Mouse (Mus musculus) cerebellum, adult 2 months (tissue): ENCODE measurements at regions not wholly inside any gene's neighbourhood (a gene's known extent, or its start where the extent isn't known, plus 50 kb on each side); places are given as distances from the start of the nearest gene placed in this dataset.

ENCODE experiments used
- DNase-seq, 2 experiments: peaks; one replicate each; pipeline ENCODE4 v3.0.0; 2021
- H3K27ac ChIP-seq: fragments of 200-500 bp; 2 replicates; pipeline ENCODE4 v1.5.1; 2012; ENCODE audit warnings: low read length, control low read depth, inconsistent platforms; ENCODE audit not compliant: insufficient read depth
- H3K27me3 ChIP-seq: fragments of 200-500 bp; 2 replicates; pipeline ENCODE4 v1.6.1; 2012; ENCODE audit warnings: inconsistent platforms, mild to moderate bottlenecking, low read length, moderate library complexity; ENCODE audit not compliant: control insufficient read depth, insufficient read depth
- H3K4me1 ChIP-seq: fragments of 200-500 bp; 2 replicates; pipeline ENCODE4 v1.6.1; 2011; ENCODE audit warnings: low read length; ENCODE audit not compliant: control insufficient read depth, insufficient read depth
- H3K4me3 ChIP-seq: fragments of 200-500 bp; replicated peaks from 2 replicates; pipeline ENCODE3; 2011; ENCODE audit warnings: mild to moderate bottlenecking, low read depth, low read length, control low read depth; ENCODE audit not compliant: insufficient read depth
- CTCF ChIP-seq: fragments of 200-500 bp; IDR thresholded peaks from 2 replicates; pipeline ENCODE4 v1.5.1; 2011; ENCODE audit warnings: low read depth, mild to moderate bottlenecking, control low read depth, low read length, moderate library complexity, borderline replicate concordance; ENCODE audit not compliant: insufficient read depth
- POLR2A ChIP-seq: fragments of 200-500 bp; IDR thresholded peaks from 2 replicates; pipeline ENCODE4 v1.6.1; 2011; ENCODE audit warnings: low read length, control low read depth, borderline replicate concordance; ENCODE audit not compliant: insufficient read depth
- WGBS: fragments of 180-500 bp; shearing (Covaris S2); methylation state at CpG from one replicate; pipeline ENCODE4 v1.1.7; 2018; 5-methylcytosine and 5-hydroxymethylcytosine counted together

DNA sequence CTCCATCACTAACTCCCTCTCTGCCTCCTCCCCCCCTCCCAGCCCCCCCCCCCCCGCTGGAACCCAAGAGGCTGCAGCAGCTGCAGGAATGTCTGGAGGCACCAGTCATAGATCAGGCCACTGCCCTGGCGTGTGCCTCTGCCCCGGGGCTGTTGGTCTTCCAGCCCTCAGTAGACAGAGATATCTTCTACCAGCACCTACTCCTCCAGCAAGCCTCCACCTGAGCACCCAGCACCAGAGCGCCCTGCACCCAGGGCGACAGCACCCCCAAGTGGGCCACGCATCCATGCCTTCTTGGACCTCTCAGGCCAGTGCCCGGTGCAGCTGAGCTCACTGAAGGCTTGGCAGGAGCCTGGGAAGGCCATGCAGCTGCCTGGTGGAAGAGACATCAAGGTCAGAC lies 936.5 kb downstream of the Diaph3 start:
- no peak for DNase-seq
- no peaks in the 10 kb centered on the region for H3K4me1 ChIP-seq
- no peaks in the 10 kb centered on the region for H3K27me3 ChIP-seq
- H3K27ac ChIP-seq = no peak overlapping the region
- H3K4me3 ChIP-seq = no peak overlapping the region
- TF ChIP-seq POLR2A (no peak), CTCF (no peak)
- 79% methylated on average over 7 of the region's 7 CpGs for WGBS

DNA sequence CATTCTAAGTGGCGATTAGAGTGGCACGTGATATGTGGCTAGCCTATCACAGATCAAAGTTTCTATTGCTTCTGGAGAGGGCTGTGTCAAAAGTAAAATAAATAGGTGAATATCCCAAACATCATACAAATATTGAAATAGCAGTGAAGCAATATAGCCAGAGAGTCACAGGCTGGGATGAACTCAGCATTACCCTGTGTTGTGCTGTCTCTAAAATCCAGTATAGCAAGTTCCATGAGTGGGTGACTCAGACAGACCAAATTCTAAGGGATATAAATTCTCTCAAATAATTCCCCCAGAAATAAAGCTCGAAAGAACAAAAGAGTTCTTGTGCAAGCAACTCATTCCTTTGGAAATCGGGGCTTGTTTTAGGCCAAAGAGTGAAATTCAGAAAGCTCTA lies 943.2 kb downstream of the Diaph3 start:
- Histone ChIP-seq H3K4me3 (no peak overlapping the region), H3K27ac (no peak overlapping the region), H3K4me1 (no peaks in the 10 kb centered on the region), H3K27me3 (no peaks in the 10 kb centered on the region)
- TF ChIP-seq POLR2A (no peak), CTCF (no peak)
- DNase-seq = no peak
- 90% methylated on average over 4 of the region's 4 CpGs for WGBS

DNA sequence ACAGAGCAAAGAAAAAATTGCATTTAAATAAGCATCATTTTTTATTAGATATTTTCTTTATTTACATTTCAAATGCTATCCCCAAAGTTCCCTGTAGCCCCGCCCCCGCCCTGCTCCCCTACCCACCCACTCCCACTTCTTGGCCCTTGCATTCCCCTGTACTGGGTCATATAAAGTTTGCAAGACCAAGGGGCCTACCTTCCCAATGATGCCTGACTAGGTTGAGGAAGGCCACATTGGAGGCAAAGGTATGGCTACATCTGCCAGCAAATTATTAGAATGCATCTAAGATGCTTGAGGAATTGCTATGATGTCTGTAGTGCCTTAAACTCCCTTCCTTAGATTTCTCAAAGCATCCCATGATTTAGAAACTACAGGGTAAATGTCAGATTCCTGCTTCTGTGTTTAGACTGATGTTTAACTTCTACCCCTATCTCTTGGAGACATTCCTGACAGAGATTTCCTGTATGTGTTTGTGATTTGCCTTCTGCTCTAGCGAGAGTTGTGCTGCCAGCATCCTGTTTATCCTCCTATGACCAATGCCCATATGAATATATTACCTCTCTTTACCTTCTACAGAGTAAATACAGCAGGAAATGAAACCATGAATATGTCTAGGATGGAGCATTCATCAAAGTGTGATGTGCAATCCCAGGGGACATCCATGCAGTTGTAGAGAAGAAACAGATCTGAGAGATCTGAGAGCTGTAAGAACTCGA lies 956.2 kb downstream of the Diaph3 start:
- TF ChIP-seq CTCF = no peak
- no peak for TF ChIP-seq POLR2A
- no peak for DNase-seq
- 89% methylated on average over 4 of the region's 4 CpGs for WGBS
- Histone ChIP-seq H3K4me3 (no peak overlapping the region), H3K4me1 (no peaks in the 10 kb centered on the region), H3K27me3 (no peaks in the 10 kb centered on the region), H3K27ac (no peak overlapping the region)

DNA sequence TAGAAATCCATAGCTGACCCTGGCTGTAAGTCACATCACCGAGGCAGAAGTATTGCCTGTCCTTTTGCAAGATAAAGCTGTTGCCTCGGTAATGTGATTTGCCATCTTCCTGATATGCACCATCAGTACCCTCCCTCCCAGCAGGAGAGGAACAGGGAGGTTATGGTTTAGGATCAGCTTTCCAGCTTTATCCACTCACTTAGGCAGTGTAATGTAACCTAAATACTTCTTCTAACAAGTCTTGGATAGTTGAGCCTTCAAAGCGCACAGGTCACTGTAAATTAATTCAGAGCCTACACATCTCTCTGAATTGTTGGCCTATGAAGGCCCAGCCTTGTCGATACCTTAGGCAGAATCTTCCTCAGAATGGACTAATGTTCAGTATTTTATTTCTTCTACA lies 962.5 kb downstream of the Diaph3 start:
- H3K4me1 ChIP-seq = no peaks in the 10 kb centered on the region
- H3K27me3 ChIP-seq = no peaks in the 10 kb centered on the region
- TF ChIP-seq POLR2A (no peak), CTCF (no peak)
- H3K27ac ChIP-seq = no peak overlapping the region
- 79% methylated on average over 4 of the region's 4 CpGs for WGBS
- H3K4me3 ChIP-seq = no peak overlapping the region
- no peak for DNase-seq

DNA sequence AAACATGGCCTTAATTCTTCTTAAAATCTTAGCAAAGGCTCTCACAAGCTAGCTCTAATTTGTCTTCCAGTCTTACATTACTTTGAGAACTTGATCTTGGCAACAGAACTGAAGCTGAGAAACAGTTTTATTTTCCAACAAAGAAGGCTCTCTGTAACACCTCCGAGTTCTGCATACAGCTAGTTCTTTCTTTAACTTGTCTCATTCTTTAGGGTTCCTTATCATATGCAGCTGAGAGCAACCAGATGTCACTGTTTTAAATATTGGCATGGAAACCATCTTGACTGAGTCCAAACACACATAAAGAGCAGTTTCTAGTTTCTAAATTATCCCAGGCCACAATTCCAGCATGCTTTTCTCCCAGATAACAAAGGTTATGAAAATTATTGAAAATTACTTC lies 969.9 kb downstream of the Diaph3 start:
- no peak for TF ChIP-seq POLR2A
- no peak for TF ChIP-seq CTCF
- no peaks in the 10 kb centered on the region for H3K27me3 ChIP-seq
- no peak overlapping the region for H3K27ac ChIP-seq
- WGBS = 62% methylated on average over 1 of the region's 1 CpGs
- H3K4me3 ChIP-seq = no peak overlapping the region
- no peak for DNase-seq
- H3K4me1 ChIP-seq = no peaks in the 10 kb centered on the region

DNA sequence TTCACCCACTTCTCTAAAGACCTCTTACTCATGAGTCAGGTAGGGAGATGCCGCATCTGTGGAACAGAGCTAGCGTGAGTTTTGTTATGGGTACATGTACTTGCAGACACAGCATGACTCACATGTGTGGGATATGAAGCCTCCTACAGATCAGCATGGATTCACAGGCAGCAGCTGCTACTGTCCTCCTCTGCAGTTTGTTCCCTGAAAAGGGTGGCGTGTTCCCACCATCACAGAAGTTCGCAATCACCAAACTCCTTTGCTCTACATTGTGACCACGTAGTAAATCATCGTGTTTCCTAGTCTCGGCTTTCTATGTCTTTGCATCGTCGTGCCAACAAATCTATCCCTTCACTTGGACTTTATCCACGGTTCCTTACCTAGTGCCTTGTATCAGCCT lies 981.9 kb downstream of the Diaph3 start:
- 84% methylated on average over 10 of the region's 10 CpGs for WGBS
- H3K27ac ChIP-seq = no peak overlapping the region
- TF ChIP-seq CTCF = no peak
- no peak for TF ChIP-seq POLR2A
- H3K27me3 ChIP-seq = no peaks in the 10 kb centered on the region
- DNase-seq = no peak
- H3K4me1 ChIP-seq = no peaks in the 10 kb centered on the region
- no peak overlapping the region for H3K4me3 ChIP-seq

DNA sequence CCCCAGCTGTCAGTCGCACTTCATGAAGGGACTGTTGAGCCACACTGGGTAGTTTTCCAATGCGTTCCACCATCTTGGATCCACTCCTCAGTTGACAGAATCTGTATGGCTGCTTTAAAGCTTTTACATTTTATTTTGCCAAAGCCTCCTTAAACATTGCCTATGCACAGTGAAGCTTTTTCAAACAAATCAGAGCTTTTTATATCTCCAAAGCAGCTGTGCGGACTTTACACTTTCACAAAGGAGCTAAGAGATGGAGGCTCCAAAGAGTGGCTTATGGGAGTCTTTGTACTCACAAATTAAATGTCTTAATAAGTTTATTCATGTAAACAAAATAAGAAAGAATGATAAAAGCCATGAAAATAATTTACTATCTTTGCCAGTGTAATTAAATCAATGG lies 986.3 kb downstream of the Diaph3 start:
- Histone ChIP-seq H3K4me1 (no peaks in the 10 kb centered on the region), H3K27me3 (no peaks in the 10 kb centered on the region), H3K27ac (no peak overlapping the region), H3K4me3 (no peak overlapping the region)
- no peak for TF ChIP-seq POLR2A
- no peak for TF ChIP-seq CTCF
- 96% methylated on average over 3 of the region's 3 CpGs for WGBS
- no peak for DNase-seq

DNA sequence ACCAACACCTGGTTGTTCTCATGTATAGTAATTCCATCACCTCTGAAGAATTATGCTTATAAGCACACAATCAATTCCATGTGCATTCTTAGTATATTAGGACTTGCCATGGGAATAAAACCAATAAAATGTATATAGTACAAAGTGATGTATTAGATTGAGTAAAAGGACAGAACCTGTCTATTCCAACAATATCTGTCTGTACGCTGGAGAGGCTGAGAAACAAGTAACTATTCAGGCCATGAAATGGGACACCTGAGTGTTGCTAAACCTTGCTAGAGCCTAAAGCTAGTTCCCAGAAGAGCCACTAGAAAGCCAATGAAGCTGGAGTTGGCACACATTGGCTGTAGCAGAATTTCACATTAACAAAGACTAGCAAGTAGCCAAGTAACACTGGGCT lies 989.8 kb downstream of the Diaph3 start:
- Histone ChIP-seq H3K4me1 (no peaks in the 10 kb centered on the region), H3K4me3 (no peak overlapping the region), H3K27ac (no peak overlapping the region), H3K27me3 (no peaks in the 10 kb centered on the region)
- TF ChIP-seq POLR2A = no peak
- WGBS = 96% methylated on average over 1 of the region's 1 CpGs
- DNase-seq = no peak

DNA sequence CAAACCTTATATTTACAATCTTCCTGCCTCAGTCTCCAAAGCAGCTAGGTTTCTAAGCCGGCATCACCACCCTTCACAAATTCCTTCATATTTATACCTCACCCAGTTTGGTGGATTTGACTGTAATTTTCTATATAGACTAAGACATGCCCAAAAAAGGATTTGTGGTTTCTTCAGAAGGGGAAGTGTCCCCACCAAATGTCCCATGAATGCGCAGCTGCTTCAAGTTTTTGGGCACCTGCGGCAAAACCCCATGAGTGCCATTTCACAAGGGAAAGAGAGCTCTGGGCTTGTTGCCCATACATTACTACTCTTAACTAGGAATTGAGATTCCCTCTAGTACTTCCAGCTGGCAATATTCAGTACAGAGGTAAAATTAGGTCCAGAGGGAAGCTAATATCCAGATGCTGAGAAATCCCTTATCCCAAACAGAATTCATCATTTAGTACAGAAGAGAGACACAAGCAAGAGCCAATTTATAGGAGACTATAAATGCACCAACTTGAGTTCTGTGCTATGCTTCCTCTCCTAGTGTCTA lies 990.6 kb downstream of the Diaph3 start:
- Histone ChIP-seq H3K27ac (no peak overlapping the region), H3K4me3 (no peak overlapping the region), H3K4me1 (no peaks in the 10 kb centered on the region), H3K27me3 (no peaks in the 10 kb centered on the region)
- no peak for TF ChIP-seq POLR2A
- TF ChIP-seq CTCF = no peak
- WGBS = 86% methylated on average over 3 of the region's 3 CpGs
- no peak for DNase-seq
